Mouse (Mus musculus) yolk sac, embryonic 10.5 days (tissue): Measurements from ENCODE around the gene Mob3b.
A peak's percentile ranks its signal among the peaks of the same experiment; 100 is the strongest.
"Not testable (repeated sequence)": the region's sequence is repeated elsewhere in the genome, so short reads cannot be mapped to it uniquely, and the experiment has no call there.

Experiments
- DNase-seq: peaks from one replicate; pipeline ENCODE4 v3.0.0-alpha.2; 2017; ENCODE audit warnings: low spot score

The Mob3b gene

GRCm38 (mm10) chr4:34967541-34967940 is 189.7 kb downstream of the Mob3b start:
- DNase-seq = no peak

- DNase-seq = no peak
Measured at GRCm38 (mm10) chr4:34966336-34966957, 190.8 kb downstream of the Mob3b start.

- no peak for DNase-seq
Measured at GRCm38 (mm10) chr4:34964906-34965305, 192.4 kb downstream of the Mob3b start.

- no peak for DNase-seq
Measured at GRCm38 (mm10) chr4:34963999-34964398, 193.3 kb downstream of the Mob3b start.

GRCm38 (mm10) chr4:34960781-34961560 is 196.3 kb downstream of the Mob3b start:
- DNase-seq = no peak

GRCm38 (mm10) chr4:34959477-34959876 is 197.8 kb downstream of the Mob3b start:
- no peak for DNase-seq

GRCm38 (mm10) chr4:34958155-34959028 is 198.9 kb downstream of the Mob3b start:
- DNase-seq = peak; percentile 55

- no peak for DNase-seq
Measured at GRCm38 (mm10) chr4:34953716-34954115, 203.6 kb downstream of the Mob3b start.

GRCm38 (mm10) chr4:34947181-34947580 is 210.1 kb downstream of the Mob3b start:
- DNase-seq = no peak

GRCm38 (mm10) chr4:34941046-34941445 is 216.2 kb downstream of the Mob3b start:
- DNase-seq = no peak

GRCm38 (mm10) chr4:34928386-34928785 is 228.9 kb downstream of the Mob3b start:
- not testable (repeated sequence) for DNase-seq

GRCm38 (mm10) chr4:34922177-34922870 is 235.0 kb downstream of the Mob3b start:
- peak; percentile 31 for DNase-seq

- no peak for DNase-seq
Measured at GRCm38 (mm10) chr4:34917400-34917799, 239.9 kb downstream of the Mob3b start.

GRCm38 (mm10) chr4:34912171-34912570 is 245.1 kb downstream of the Mob3b start:
- no peak for DNase-seq

- DNase-seq = no peak
Measured at GRCm38 (mm10) chr4:34911401-34911800, 245.9 kb downstream of the Mob3b start.

- no peak for DNase-seq
Measured at GRCm38 (mm10) chr4:34908127-34908526, 249.2 kb downstream of the Mob3b start.

- DNase-seq = no peak
Measured at GRCm38 (mm10) chr4:34907026-34907425, 250.3 kb downstream of the Mob3b start.

- DNase-seq = no peak
Measured at GRCm38 (mm10) chr4:34906151-34906550, 251.1 kb downstream of the Mob3b start.

- no peak for DNase-seq
Measured at GRCm38 (mm10) chr4:34905396-34905795, 251.9 kb downstream of the Mob3b start.

GRCm38 (mm10) chr4:34901582-34901981 is 255.7 kb downstream of the Mob3b start:
- DNase-seq = not testable (repeated sequence)

- no peak for DNase-seq
Measured at GRCm38 (mm10) chr4:34901166-34901565, 256.1 kb downstream of the Mob3b start.

GRCm38 (mm10) chr4:34900155-34900554 is 257.1 kb downstream of the Mob3b start:
- DNase-seq = no peak
